ENCODE assay signal across 9 mouse cellular contexts in genomic region chr1:39949790-39950462, GRCm38 (mm10). TPM values are rescaled to one million over a fixed set of nuclear protein-coding genes. Genes with fewer than 3 reads are reported as not detected.
DNase-seq lines count a peak whose midpoint lies in the region; ATAC-seq and TF ChIP-seq lines count a peak whose summit lies in the region.
"Had no signal": no experiment of that assay in that cellular context is flagged by ENCODE, and none has a peak within 500 bp of the region (broad histone marks: within the 10 kb centered on the region; RNA-seq: fewer than 3 reads in every experiment).

No protein-coding gene starts in this region.

- peak; percentile 79 for ATAC-seq in lung, postnatal 0 days
- no peak for ATAC-seq in hindbrain, embryonic 13.5 days (ENCODE audit: low FRiP score)

- peaks cover 19% of the 10 kb centered on the region; the same call in 1 of the 2 replicates for H3K4me1 ChIP-seq in lung, postnatal 0 days (ENCODE audit: insufficient read depth, low read depth, low read length)
- H3K4me1 ChIP-seq in hindbrain, embryonic 13.5 days (replicated peaks): peaks cover 80% of the 10 kb centered on the region

- peak; percentile 33; the same call in 1 of the 2 replicates for TF ChIP-seq CTCF in lung, postnatal 0 days (IDR thresholded peaks at IDR 0.05)

- H3K79me2 ChIP-seq in myocyte (ENCODE audit: control insufficient read depth, insufficient read depth): peaks cover 100% of the 10 kb centered on the region

- DNase-seq in adrenal gland, postnatal 25 days: peak; percentile 37
- no peak for DNase-seq in adrenal gland, adult 2 months
- peak; percentile 45 for DNase-seq in lung, postnatal 0 days (ENCODE audit: low spot score)
- no peak for DNase-seq in lung, postnatal 25 days (ENCODE audit: low spot score)
- no peak for DNase-seq in urinary bladder, postnatal 36 days (ENCODE audit: low spot score in 2 of 2)
- no peak for DNase-seq in left cerebral cortex, adult 18-20 months (ENCODE audit: low spot score in 2 of 2)

- H3K9ac ChIP-seq in lung, postnatal 0 days (replicated peaks; ENCODE audit: low read depth): no peak overlapping the region
- H3K9ac ChIP-seq in hindbrain, embryonic 13.5 days: no peak overlapping the region; the same call in 1 of the 2 replicates

- no peak for TF ChIP-seq EP300 in lung, postnatal 0 days (IDR thresholded peaks at IDR 0.05)

- H3K27me3 ChIP-seq in lung, postnatal 0 days (replicated peaks; ENCODE audit: insufficient read depth, low read length): no peaks in the 10 kb centered on the region
- no peaks in the 10 kb centered on the region for H3K27me3 ChIP-seq in hindbrain, embryonic 13.5 days
- no peaks in the 10 kb centered on the region for H3K27me3 ChIP-seq in myocyte (ENCODE audit: control insufficient read depth, insufficient read depth, insufficient read length)

- no peak overlapping the region for H3K4me2 ChIP-seq in lung, postnatal 0 days (replicated peaks; ENCODE audit: low read depth, low read length)
- H3K4me2 ChIP-seq in hindbrain, embryonic 13.5 days: no peak overlapping the region
- no peak overlapping the region for H3K4me2 ChIP-seq in myocyte (ENCODE audit: low read depth)

- TF ChIP-seq POLR2A in myocyte (IDR thresholded peaks at IDR 0.05; ENCODE audit: insufficient read length, low read depth): no peak

- H3K9me3 ChIP-seq in lung, postnatal 0 days (ENCODE audit: low read length): no peaks in the 10 kb centered on the region
- no peaks in the 10 kb centered on the region for H3K9me3 ChIP-seq in hindbrain, embryonic 13.5 days

- 37% methylated on average over 10 of the region's 10 CpGs for WGBS in lung, postnatal 0 days
- 45% methylated on average over 10 of the region's 10 CpGs for WGBS in hindbrain, embryonic 13.5 days

- H3K36me3 ChIP-seq in lung, postnatal 0 days (ENCODE audit: insufficient read depth, low read length): no peaks in the 10 kb centered on the region
- H3K36me3 ChIP-seq in hindbrain, embryonic 13.5 days: no peaks in the 10 kb centered on the region
- H3K36me3 ChIP-seq in myocyte (ENCODE audit: control insufficient read depth, insufficient read depth): no peaks in the 10 kb centered on the region

- no peak overlapping the region for H3ac ChIP-seq in myocyte (ENCODE audit: control insufficient read depth, insufficient read length)

- no peak overlapping the region for H3K27ac ChIP-seq in lung, postnatal 0 days (ENCODE audit: low read length)
- H3K27ac ChIP-seq in hindbrain, embryonic 13.5 days: peak overlapping the region; percentile 44; the same call in 1 of the 2 replicates

- H3K4me3 ChIP-seq in lung, postnatal 0 days (ENCODE audit: low read depth, low read length): no peak overlapping the region
- no peak overlapping the region for H3K4me3 ChIP-seq in hindbrain, embryonic 13.5 days
- no peak overlapping the region for H3K4me3 ChIP-seq in myocyte
- H3K4me3 ChIP-seq: erythroblast, embryonic 14.5 days had no signal

TF ChIP-seq in myocyte, 11 proteins besides CTCF, POLR2A, EP300 and RAD21:
- no peak for TF ChIP-seq MAX (IDR thresholded peaks at IDR 0.05; ENCODE audit: low read depth)
- no peak for TF ChIP-seq MYOD1 (IDR thresholded peaks at IDR 0.05; ENCODE audit: control insufficient read depth in 1 of 3, insufficient read length in 2 of 3, low read depth in 2 of 3)
- TF ChIP-seq USF1 (IDR thresholded peaks at IDR 0.05; ENCODE audit: low read depth): no peak
- TF ChIP-seq TCF12 (IDR thresholded peaks at IDR 0.05; ENCODE audit: insufficient read depth, poor library complexity, severe bottlenecking): no peak
- no peak for TF ChIP-seq E2F4 (IDR thresholded peaks at IDR 0.05; ENCODE audit: insufficient read depth)
- no peak for TF ChIP-seq TCF3 (IDR thresholded peaks at IDR 0.05; ENCODE audit: insufficient read length, low read depth)
- no peak for TF ChIP-seq SRF (IDR thresholded peaks at IDR 0.05; ENCODE audit: control insufficient read depth, insufficient read length, low read depth)
- TF ChIP-seq POLR2AphosphoS2 (IDR thresholded peaks at IDR 0.05; ENCODE audit: insufficient read length, low read depth): peak; percentile 43
- no peak for TF ChIP-seq REST (IDR thresholded peaks at IDR 0.05; ENCODE audit: insufficient read depth, insufficient read length)

RNA-seq across cellular contexts. Expression of gene Map4k4, which starts 49.2 kb away (rescaled TPM):
- total RNA-seq in adrenal gland, postnatal 25 days (2021): 121 and 138 TPM in 2 replicates
- total RNA-seq in adrenal gland, adult 2 months (2021): 100 to 1,000 TPM in 1 of 2 experiments, 10 to 100 TPM in 1; 97.5 to 127 TPM
- 44.9 and 46.6 TPM in 2 replicates for polyA plus RNA-seq in adrenal gland, adult 2 months (2012; rRNA removed)
- polyA plus RNA-seq in lung, postnatal 0 days (2015; fragmentation: Nextera tagmentation; extraction: Ambion mirVana): 21.2 and 21.5 TPM in 2 replicates
- polyA plus RNA-seq in hindbrain, embryonic 13.5 days (2015; fragmentation: Nextera tagmentation; extraction: Ambion mirVana): 47.3 and 52.6 TPM in 2 replicates
- polyA plus RNA-seq in myocyte (2012; fragmentation: generic; extraction: Trizol): 147 TPM
- 10 to 100 TPM; 87.1 to 95.0 TPM for total RNA-seq in left cerebral cortex, adult 18-20 months (2021)

Comparison
In these comparisons a context has a peak if more than half of its experiments do, and no peak if none do; other contexts are left out.
1. DNase-seq: peak in adrenal gland, postnatal 25 days (single experiment) and lung, postnatal 0 days (single experiment); none in adrenal gland, adult 2 months (single experiment), lung, postnatal 25 days (single experiment), urinary bladder, postnatal 36 days (0 of 2) and left cerebral cortex, adult 18-20 months (0 of 2).